Mouse (Mus musculus) midbrain, embryonic 16.5 days (tissue): ENCODE data around the gene Fhl3. TPM values are rescaled to one million over a fixed set of nuclear protein-coding genes. Genes with fewer than 3 reads are reported as not detected.

Experiments
- microRNA counts: library from miRNA; unstranded; fragments of <30 nt; microRNA quantifications from one replicate; lab custom pipeline; 2016
- microRNA-seq: library from miRNA; unstranded; fragments of <30 nt; microRNA quantifications from one replicate; pipeline ENCODE4, GENCODE M21; 2017
- polyA plus RNA-seq: library from polyadenylated mRNA; unstranded; fragments of >200 nt; fragmentation: Nextera tagmentation; extraction: Ambion mirVana; gene quantifications from 2 replicates; pipeline ENCODE4 v1.2.1, GENCODE M21; 2015

Gene Fhl3
- polyA plus RNA-seq, 1 experiment from 2014 or later, result 1.5 TPM

MicroRNAs within 50 kb of the gene (microRNA counts, 519-probe panel; counts per million panel counts)
- 386 counts per million, percentile 18 among the panel's probes with 10 or more counts for microRNA mmu-miR-697 (lab: Ali Mortazavi, UCI)
- 386 counts per million, percentile 18 among the panel's probes with 10 or more counts for microRNA mmu-miR-698 (lab: Ali Mortazavi, UCI)

Small RNA genes lying within 50 kb of the gene (microRNA-seq; reads per million reads assigned to microRNA genes)
- not detected for gene Gm24721
- not detected for gene Mir697
- not detected for gene Mir698

Other genes with a start within 250 kb of the Fhl3 start
- 1.1 and 1.5 TPM in 2 replicates for gene 3100002H09Rik, start 89.9 kb upstream of the Fhl3 start, polyA plus RNA-seq
- gene Pou3f1, start 43.9 kb upstream of the Fhl3 start, polyA plus RNA-seq, result 12.3 and 14.4 TPM in 2 replicates
- 39.8 and 43.8 TPM in 2 replicates for gene Utp11, start 7.1 kb upstream of the Fhl3 start, polyA plus RNA-seq
- gene Sf3a3, start 14.1 kb downstream of the Fhl3 start, polyA plus RNA-seq, result 98.1 and 106 TPM in 2 replicates
- 24.4 and 26.6 TPM in 2 replicates for gene Inpp5b, start 41.1 kb downstream of the Fhl3 start, polyA plus RNA-seq
- gene Mtf1, start 101.4 kb downstream of the Fhl3 start, polyA plus RNA-seq, result 9.9 and 10.9 TPM in 2 replicates
- 39.1 and 41.6 TPM in 2 replicates for gene Yrdc, start 150.0 kb downstream of the Fhl3 start, polyA plus RNA-seq
- gene 1110065P20Rik, start 150.5 kb downstream of the Fhl3 start, polyA plus RNA-seq, result 81.9 and 94.4 TPM in 2 replicates
- gene Maneal, start 161.5 kb downstream of the Fhl3 start, polyA plus RNA-seq, result 10.3 and 11.0 TPM in 2 replicates
- gene Epha10, start 180.2 kb downstream of the Fhl3 start, polyA plus RNA-seq, result 12.7 and 17.0 TPM in 2 replicates
- gene 9930104L06Rik, start 236.3 kb downstream of the Fhl3 start, polyA plus RNA-seq, result 16.1 and 17.0 TPM in 2 replicates
- 19.7 and 26.1 TPM in 2 replicates for gene Cdca8, start 238.6 kb downstream of the Fhl3 start, polyA plus RNA-seq